Comparison of ENCODE assay signal across 16 mouse cellular contexts in the genomic region with DNA sequence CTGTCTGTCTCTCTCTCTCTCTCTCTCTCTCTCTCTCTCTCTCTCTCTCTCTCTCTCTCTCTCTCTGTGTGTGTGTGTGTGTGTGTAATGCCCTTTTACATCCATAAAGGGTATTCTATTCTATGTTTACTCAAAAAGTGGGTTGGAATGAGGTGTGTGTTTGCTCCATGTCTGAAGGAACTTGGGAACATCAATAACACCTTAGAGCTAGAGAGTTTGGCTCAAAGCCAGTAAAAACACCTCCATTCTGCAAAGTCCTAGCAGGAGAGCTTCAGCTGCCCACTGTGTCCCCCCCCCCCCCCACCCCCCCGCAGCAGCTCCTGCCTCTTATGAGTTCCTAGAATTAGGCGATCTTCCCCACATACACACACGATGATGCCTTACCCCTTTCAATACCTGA. TPM values are rescaled to one million over a fixed set of nuclear protein-coding genes. Genes with fewer than 3 reads are reported as not detected.
DNase-seq lines count a peak whose midpoint lies in the region; ATAC-seq and TF ChIP-seq lines count a peak whose summit lies in the region.
"Had no signal": no experiment of that assay in that cellular context is flagged by ENCODE, and none has a peak within 500 bp of the region (broad histone marks: within the 10 kb centered on the region; RNA-seq: fewer than 3 reads in every experiment).

No protein-coding gene starts in this region.

- H3K27me3 ChIP-seq in heart, embryonic 13.5 days (replicated peaks), result no peaks in the 10 kb centered on the region
- no peaks in the 10 kb centered on the region for H3K27me3 ChIP-seq in lung, embryonic 15.5 days
- H3K27me3 ChIP-seq in stomach, embryonic 16.5 days (ENCODE audit: control insufficient read depth, insufficient read depth, low read length), result no peaks in the 10 kb centered on the region
- no peaks in the 10 kb centered on the region for H3K27me3 ChIP-seq in liver, postnatal 0 days (ENCODE audit: insufficient read depth, low read length)
- H3K27me3 ChIP-seq: forebrain, embryonic 15.5 days; hindbrain, embryonic 13.5 days had no signal

- no peak overlapping the region for H3K4me2 ChIP-seq in heart, embryonic 13.5 days
- H3K4me2 ChIP-seq in lung, embryonic 15.5 days, result no peak overlapping the region
- no peak overlapping the region for H3K4me2 ChIP-seq in stomach, embryonic 16.5 days (ENCODE audit: low read depth, low read length)
- no peak overlapping the region for H3K4me2 ChIP-seq in liver, postnatal 0 days (ENCODE audit: low read depth, low read length)
- H3K4me2 ChIP-seq: forebrain, embryonic 15.5 days; hindbrain, embryonic 13.5 days had no signal

- WGBS in heart, embryonic 13.5 days, result 38% methylated on average over 3 of the region's 3 CpGs
- WGBS in lung, embryonic 15.5 days, result 17% methylated on average over 3 of the region's 3 CpGs
- WGBS in stomach, embryonic 16.5 days, result 29% methylated on average over 3 of the region's 3 CpGs
- 54% methylated on average over 3 of the region's 3 CpGs for WGBS in liver, postnatal 0 days (ENCODE audit: insufficient replicate concordance)

- no peak for TF ChIP-seq EP300 in liver, postnatal 0 days (IDR thresholded peaks at IDR 0.05; ENCODE audit: low read depth)

- TF ChIP-seq CTCF in liver, postnatal 0 days (IDR thresholded peaks at IDR 0.05; ENCODE audit: low read depth), result no peak

- H3K36me3 ChIP-seq in heart, embryonic 13.5 days, result peaks cover 20% of the 10 kb centered on the region
- H3K36me3 ChIP-seq in lung, embryonic 15.5 days, result no peaks in the 10 kb centered on the region
- no peaks in the 10 kb centered on the region for H3K36me3 ChIP-seq in stomach, embryonic 16.5 days (ENCODE audit: control insufficient read depth, insufficient read depth, low read length)
- no peaks in the 10 kb centered on the region for H3K36me3 ChIP-seq in liver, postnatal 0 days (replicated peaks; ENCODE audit: insufficient read depth, low read length)
- H3K36me3 ChIP-seq: forebrain, embryonic 15.5 days; hindbrain, embryonic 13.5 days had no signal

- no peak for ATAC-seq in heart, embryonic 13.5 days (ENCODE audit: extremely low read depth, insufficient number of reproducible peaks, low FRiP score, low TSS enrichment)
- no peak for ATAC-seq in lung, embryonic 15.5 days (ENCODE audit: borderline replicate concordance, extremely low read depth, low FRiP score, low TSS enrichment)
- ATAC-seq in stomach, embryonic 16.5 days (ENCODE audit: insufficient read depth, low FRiP score), result 0 out of 2 replicates have a peak, but pooled peaks have one; percentile 4
- ATAC-seq in liver, postnatal 0 days, result no peak
- ATAC-seq: forebrain, embryonic 15.5 days; hindbrain, postnatal 0 days had no signal

- DNase-seq in heart, postnatal 14 days, result no peak
- no peak for DNase-seq in lung, postnatal 4 days
- no peak for DNase-seq in liver, postnatal 0 days
- DNase-seq: adrenal gland, adult 2 months; adrenal gland, postnatal 25 days; cerebellum, adult 2 months; cerebellum, postnatal 10 days; gastrocnemius, postnatal 10 days; heart, postnatal 10 days had no signal

- H3K4me3 ChIP-seq in heart, embryonic 13.5 days, result no peak overlapping the region
- H3K4me3 ChIP-seq in lung, embryonic 15.5 days, result no peak overlapping the region
- no peak overlapping the region for H3K4me3 ChIP-seq in brown adipose tissue, adult 24 weeks (ENCODE audit: insufficient read depth, low read depth, low read length)
- no peak overlapping the region for H3K4me3 ChIP-seq in stomach, embryonic 16.5 days (replicated peaks; ENCODE audit: low read length)
- H3K4me3 ChIP-seq in liver, postnatal 0 days (ENCODE audit: low read depth, low read length), result no peak overlapping the region
- H3K4me3 ChIP-seq: forebrain, embryonic 15.5 days; hindbrain, embryonic 13.5 days had no signal

- no peaks in the 10 kb centered on the region for H3K9me3 ChIP-seq in heart, embryonic 13.5 days
- no peaks in the 10 kb centered on the region for H3K9me3 ChIP-seq in lung, embryonic 15.5 days
- H3K9me3 ChIP-seq in stomach, embryonic 16.5 days (replicated peaks; ENCODE audit: control insufficient read depth, low read length), result no peaks in the 10 kb centered on the region
- no peaks in the 10 kb centered on the region for H3K9me3 ChIP-seq in liver, postnatal 0 days (ENCODE audit: low read length)
- H3K9me3 ChIP-seq: forebrain, embryonic 15.5 days; hindbrain, embryonic 13.5 days had no signal

- 0 out of 2 replicates have a peak overlapping the region, but pooled peaks have one; percentile 26 for H3K27ac ChIP-seq in heart, embryonic 13.5 days (replicated peaks)
- H3K27ac ChIP-seq in lung, embryonic 15.5 days, result peak overlapping the region; percentile 50; the same call in 1 of the 2 replicates
- H3K27ac ChIP-seq in brown adipose tissue, adult 24 weeks (replicated peaks; ENCODE audit: low read depth, low read length), result peak overlapping the region; percentile 92
- no peak overlapping the region; the same call in 1 of the 2 replicates for H3K27ac ChIP-seq in stomach, embryonic 16.5 days (ENCODE audit: low read length)
- no peak overlapping the region for H3K27ac ChIP-seq in liver, postnatal 0 days (ENCODE audit: low read depth)
- H3K27ac ChIP-seq: forebrain, embryonic 15.5 days; hindbrain, embryonic 13.5 days; hindbrain, postnatal 0 days had no signal

- intact Hi-C loops in heart, postnatal 14 days (cut with DNase I), result no loop called here

- peaks cover 100% of the 10 kb centered on the region for H3K4me1 ChIP-seq in heart, embryonic 13.5 days
- peaks cover 70% of the 10 kb centered on the region for H3K4me1 ChIP-seq in lung, embryonic 15.5 days
- H3K4me1 ChIP-seq in brown adipose tissue, adult 24 weeks (ENCODE audit: control insufficient read depth, insufficient read depth, insufficient read length, low read length), result peaks cover 73% of the 10 kb centered on the region
- H3K4me1 ChIP-seq in stomach, embryonic 16.5 days (ENCODE audit: control insufficient read depth, insufficient read depth, low read length), result peaks cover 83% of the 10 kb centered on the region
- H3K4me1 ChIP-seq in liver, postnatal 0 days (ENCODE audit: insufficient read depth), result peaks cover 32% of the 10 kb centered on the region

- no peak overlapping the region for H3K9ac ChIP-seq in heart, embryonic 13.5 days
- H3K9ac ChIP-seq in lung, embryonic 15.5 days, result no peak overlapping the region
- H3K9ac ChIP-seq in stomach, embryonic 16.5 days (ENCODE audit: low read length), result no peak overlapping the region
- H3K9ac ChIP-seq in liver, postnatal 0 days (replicated peaks), result no peak overlapping the region
- H3K9ac ChIP-seq: forebrain, embryonic 15.5 days; hindbrain, embryonic 13.5 days had no signal

RNA-seq across cellular contexts. Expression of gene Timp3, which starts 37.1 kb away (rescaled TPM):
- 65.6 and 69.3 TPM in 2 replicates for polyA plus RNA-seq in heart, embryonic 13.5 days (2015; fragmentation: Nextera tagmentation; extraction: Ambion mirVana)
- total RNA-seq in heart, postnatal 14 days (2021), result 100 to 1,000 TPM; 163 to 172 TPM
- 55.5 and 64.4 TPM in 2 replicates for polyA plus RNA-seq in lung, embryonic 15.5 days (2015; fragmentation: Nextera tagmentation; extraction: Ambion mirVana)
- polyA plus RNA-seq in brown adipose tissue, adult 24 weeks (2012; ENCODE audit: insufficient read depth, insufficient read length, missing spikeins), result 63.4 and 130 TPM in 2 replicates
- 76.1 and 80.6 TPM in 2 replicates for polyA plus RNA-seq in stomach, embryonic 16.5 days (2015; fragmentation: Nextera tagmentation; extraction: Ambion mirVana)
- polyA plus RNA-seq in liver, postnatal 0 days (2015; fragmentation: Nextera tagmentation; extraction: Ambion mirVana), result 6.4 and 7.9 TPM in 2 replicates

Comparison
In these comparisons a context has a peak if more than half of its experiments do, and no peak if none do; other contexts are left out.
1. H3K27ac ChIP-seq: peak in heart, embryonic 13.5 days (single experiment), lung, embryonic 15.5 days (single experiment) and brown adipose tissue, adult 24 weeks (single experiment); none in stomach, embryonic 16.5 days (single experiment) and liver, postnatal 0 days (single experiment).